Mouse (Mus musculus): ENCODE measurements at regions not wholly inside any gene's neighbourhood (a gene's known extent, or its start where the extent isn't known, plus 50 kb on each side); places are given as distances from the start of the nearest gene placed in this dataset.

DNA sequence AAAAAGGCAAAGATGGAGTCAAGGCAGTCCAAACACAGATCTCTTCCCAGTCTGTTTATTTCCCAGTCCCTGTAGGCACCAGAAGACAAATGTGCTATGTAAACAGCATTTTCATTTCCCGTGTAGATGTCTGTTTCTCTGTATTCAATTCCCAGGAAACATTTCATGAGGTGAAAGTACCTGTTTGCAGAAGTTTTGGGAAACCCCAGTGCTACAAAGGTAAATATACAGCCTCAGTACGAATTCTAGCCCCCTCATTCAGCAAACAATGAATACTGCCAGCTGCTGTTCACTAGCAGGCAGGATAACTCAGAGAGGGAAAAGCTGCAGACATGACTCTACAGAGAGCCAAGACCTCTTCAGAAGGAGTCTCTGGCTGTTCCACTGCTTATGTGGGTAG, 176.4 kb upstream of the Fam19a1 start:
- Histone ChIP-seq H3K36me3 (ENCODE audit: control insufficient read depth, insufficient read depth, low read length) (no peaks in the 10 kb centered on the region), H3K79me2 (ENCODE audit: control insufficient read depth, insufficient read depth, low read length) (no peaks in the 10 kb centered on the region), H3K27me3 (ENCODE audit: control insufficient read depth, insufficient read depth, low read length) (no peaks in the 10 kb centered on the region), H3K9ac (ENCODE audit: low read depth, low read length) (peak overlapping the region; percentile 60; the same call in 1 of the 2 replicates), H3K27ac (replicated peaks; ENCODE audit: insufficient read depth, low read depth, low read length) (peak overlapping the region; percentile 99), H3K4me3 (ENCODE audit: insufficient read depth, low read depth, low read length) (no peak overlapping the region), H3K4me1 (ENCODE audit: control insufficient read depth, insufficient read depth, low read length) (peaks cover 24% of the 10 kb centered on the region)
- peak; percentile 90 for DNase-seq (ENCODE audit: extremely low read depth, low read depth, low spot score)
- WGBS: 9% methylated on average over 2 of the region's 2 CpGs
- no peak for TF ChIP-seq CTCF (IDR thresholded peaks at IDR 0.05; ENCODE audit: low read depth, low read length)
- no peak for TF ChIP-seq POLR2A (IDR thresholded peaks at IDR 0.05; ENCODE audit: extremely low read depth, insufficient read depth, low read length)

DNA sequence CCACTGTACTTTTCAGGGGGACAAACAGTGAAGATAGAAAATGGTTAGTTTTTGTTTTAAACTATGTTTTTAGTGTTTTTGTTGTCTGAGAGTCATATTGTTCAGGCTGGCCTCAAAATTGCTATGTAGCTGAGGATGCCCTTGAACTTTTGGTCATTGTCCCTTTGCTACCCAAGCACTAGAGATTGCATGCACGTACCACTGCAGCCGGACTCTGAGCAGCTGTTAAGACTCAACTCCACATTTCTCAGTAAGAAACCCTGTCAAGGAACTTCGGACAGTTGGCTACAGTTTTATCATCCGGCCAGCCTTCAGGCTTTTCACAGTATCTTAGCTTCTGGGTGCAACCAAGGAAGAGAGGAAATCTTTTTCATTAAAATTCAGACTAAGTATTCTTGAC, 173.9 kb upstream of the Fam19a1 start:
- WGBS: 44% methylated on average over 4 of the region's 4 CpGs
- no peak overlapping the region for H3K9ac ChIP-seq (ENCODE audit: low read depth, low read length)
- H3K27ac ChIP-seq (replicated peaks; ENCODE audit: insufficient read depth, low read depth, low read length): no peak overlapping the region
- peak; percentile 80 for DNase-seq (ENCODE audit: extremely low read depth, low read depth, low spot score)
- no peaks in the 10 kb centered on the region for H3K79me2 ChIP-seq (ENCODE audit: control insufficient read depth, insufficient read depth, low read length)
- H3K36me3 ChIP-seq (ENCODE audit: control insufficient read depth, insufficient read depth, low read length): no peaks in the 10 kb centered on the region
- no peak overlapping the region for H3K4me3 ChIP-seq (ENCODE audit: insufficient read depth, low read depth, low read length)
- peaks cover 22% of the 10 kb centered on the region for H3K4me1 ChIP-seq (ENCODE audit: control insufficient read depth, insufficient read depth, low read length)
- TF ChIP-seq CTCF (IDR thresholded peaks at IDR 0.05; ENCODE audit: low read depth, low read length): no peak
- no peak for TF ChIP-seq POLR2A (IDR thresholded peaks at IDR 0.05; ENCODE audit: extremely low read depth, insufficient read depth, low read length)
- no peaks in the 10 kb centered on the region for H3K27me3 ChIP-seq (ENCODE audit: control insufficient read depth, insufficient read depth, low read length)

DNA sequence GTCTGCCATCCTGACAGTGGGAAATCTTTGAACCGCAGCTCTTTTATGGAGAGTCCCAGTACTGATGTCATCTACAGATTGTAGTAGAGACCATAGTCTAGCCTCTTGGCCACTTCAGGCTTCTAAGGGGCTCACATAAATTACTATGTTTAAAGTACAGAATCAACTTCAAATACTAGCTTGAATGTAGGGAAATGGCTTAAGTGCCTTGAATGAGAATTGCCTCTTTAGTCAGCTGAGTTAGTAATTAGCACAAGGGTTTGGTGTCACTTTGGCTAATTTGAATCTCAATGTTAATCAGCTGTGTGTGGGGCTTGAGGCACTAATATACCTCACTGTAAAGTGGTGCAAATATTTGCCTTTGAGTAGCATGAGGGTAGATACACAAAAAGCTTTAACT, 152.2 kb upstream of the Fam19a1 start:
- H3K27me3 ChIP-seq (ENCODE audit: control insufficient read depth, insufficient read depth, low read length): no peaks in the 10 kb centered on the region
- 91% methylated on average over 1 of the region's 1 CpGs for WGBS
- no peaks in the 10 kb centered on the region for H3K36me3 ChIP-seq (ENCODE audit: control insufficient read depth, insufficient read depth, low read length)
- TF ChIP-seq CTCF (IDR thresholded peaks at IDR 0.05; ENCODE audit: low read depth, low read length) (no peak), POLR2A (IDR thresholded peaks at IDR 0.05; ENCODE audit: extremely low read depth, insufficient read depth, low read length) (no peak)
- DNase-seq (ENCODE audit: extremely low read depth, low read depth, low spot score): no peak
- H3K79me2 ChIP-seq (ENCODE audit: control insufficient read depth, insufficient read depth, low read length): no peaks in the 10 kb centered on the region
- no peak overlapping the region for H3K4me3 ChIP-seq (ENCODE audit: insufficient read depth, low read depth, low read length)
- no peak overlapping the region for H3K27ac ChIP-seq (replicated peaks; ENCODE audit: insufficient read depth, low read depth, low read length)
- no peak overlapping the region for H3K9ac ChIP-seq (ENCODE audit: low read depth, low read length)
- no peaks in the 10 kb centered on the region for H3K4me1 ChIP-seq (ENCODE audit: control insufficient read depth, insufficient read depth, low read length)

DNA sequence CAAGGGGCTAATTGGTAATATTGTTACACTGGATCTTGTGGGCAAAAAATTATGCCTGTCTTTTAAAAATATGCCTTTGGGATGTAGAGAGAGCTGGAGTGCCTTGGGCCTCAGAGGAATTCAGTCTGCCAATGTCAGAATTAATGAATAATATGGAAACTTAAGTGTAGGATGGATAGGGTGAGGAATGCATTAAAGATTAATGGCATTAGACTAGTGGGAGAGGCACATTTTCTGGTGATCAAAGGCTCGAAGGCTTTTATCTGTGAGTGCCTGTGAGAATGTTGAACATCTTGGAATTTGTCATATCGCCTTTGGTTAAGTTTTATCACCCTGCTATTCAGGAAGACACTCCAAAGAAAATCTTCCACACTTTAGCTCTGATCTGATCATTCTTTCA, 146.7 kb upstream of the Fam19a1 start:
- Histone ChIP-seq H3K9ac (ENCODE audit: low read depth, low read length) (no peak overlapping the region), H3K27me3 (ENCODE audit: control insufficient read depth, insufficient read depth, low read length) (no peaks in the 10 kb centered on the region), H3K4me3 (ENCODE audit: insufficient read depth, low read depth, low read length) (no peak overlapping the region), H3K4me1 (ENCODE audit: control insufficient read depth, insufficient read depth, low read length) (no peaks in the 10 kb centered on the region), H3K79me2 (ENCODE audit: control insufficient read depth, insufficient read depth, low read length) (no peaks in the 10 kb centered on the region), H3K36me3 (ENCODE audit: control insufficient read depth, insufficient read depth, low read length) (no peaks in the 10 kb centered on the region), H3K27ac (replicated peaks; ENCODE audit: insufficient read depth, low read depth, low read length) (no peak overlapping the region)
- DNase-seq (ENCODE audit: extremely low read depth, low read depth, low spot score): no peak
- TF ChIP-seq POLR2A (IDR thresholded peaks at IDR 0.05; ENCODE audit: extremely low read depth, insufficient read depth, low read length) (no peak), CTCF (IDR thresholded peaks at IDR 0.05; ENCODE audit: low read depth, low read length) (no peak)
- WGBS: 71% methylated on average over 2 of the region's 2 CpGs

DNA sequence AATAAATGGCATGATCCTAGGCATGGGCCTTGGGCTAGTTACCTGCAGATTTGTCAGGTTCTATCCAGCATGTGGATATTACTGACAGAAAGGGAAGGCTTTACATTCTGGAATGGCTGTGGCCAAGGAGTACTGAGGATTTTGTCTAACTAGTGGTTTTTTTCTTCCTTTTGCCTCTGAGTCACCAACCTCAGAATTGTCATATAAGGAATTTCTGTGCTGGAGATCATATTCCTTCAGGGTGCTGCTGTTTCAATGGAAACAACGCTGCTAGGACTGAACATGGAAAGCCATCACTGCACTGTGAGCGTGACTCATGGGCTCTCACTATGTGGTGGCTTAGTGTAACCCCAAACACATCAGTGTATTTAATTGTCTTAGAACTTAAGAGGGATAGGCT, 137.0 kb upstream of the Fam19a1 start:
- 89% methylated on average over 2 of the region's 2 CpGs for WGBS
- Histone ChIP-seq H3K9ac (ENCODE audit: low read depth, low read length) (no peak overlapping the region), H3K4me1 (ENCODE audit: control insufficient read depth, insufficient read depth, low read length) (no peaks in the 10 kb centered on the region), H3K27ac (replicated peaks; ENCODE audit: insufficient read depth, low read depth, low read length) (no peak overlapping the region), H3K36me3 (ENCODE audit: control insufficient read depth, insufficient read depth, low read length) (no peaks in the 10 kb centered on the region), H3K4me3 (ENCODE audit: insufficient read depth, low read depth, low read length) (no peak overlapping the region), H3K27me3 (ENCODE audit: control insufficient read depth, insufficient read depth, low read length) (no peaks in the 10 kb centered on the region), H3K79me2 (ENCODE audit: control insufficient read depth, insufficient read depth, low read length) (no peaks in the 10 kb centered on the region)
- TF ChIP-seq POLR2A (IDR thresholded peaks at IDR 0.05; ENCODE audit: extremely low read depth, insufficient read depth, low read length): no peak
- TF ChIP-seq CTCF (IDR thresholded peaks at IDR 0.05; ENCODE audit: low read depth, low read length): no peak
- no peak for DNase-seq (ENCODE audit: extremely low read depth, low read depth, low spot score)

DNA sequence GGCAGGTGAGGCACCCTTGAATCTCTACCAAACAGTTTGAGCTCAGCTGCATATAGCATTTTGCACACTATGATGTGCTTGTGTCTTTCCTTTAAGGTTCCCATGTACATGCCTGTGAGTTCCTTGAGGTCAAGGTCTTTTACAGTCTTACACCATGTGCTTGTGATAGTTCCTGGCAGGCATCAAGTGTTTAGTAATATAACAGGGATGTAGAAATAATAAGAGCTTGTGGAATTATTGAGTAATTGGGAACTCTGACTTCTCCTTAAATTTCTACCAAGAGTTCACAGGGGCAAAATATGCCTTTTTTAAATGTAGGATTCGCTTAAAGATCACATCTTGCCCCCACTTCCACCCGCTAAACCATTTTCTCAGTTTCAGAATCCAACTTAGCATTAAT, 115.9 kb upstream of the Fam19a1 start:
- WGBS: 73% methylated on average over 2 of the region's 2 CpGs
- peak overlapping the region; percentile 36; the same call in 1 of the 2 replicates for H3K27ac ChIP-seq (replicated peaks; ENCODE audit: insufficient read depth, low read depth, low read length)
- no peaks in the 10 kb centered on the region for H3K36me3 ChIP-seq (ENCODE audit: control insufficient read depth, insufficient read depth, low read length)
- no peak overlapping the region for H3K4me3 ChIP-seq (ENCODE audit: insufficient read depth, low read depth, low read length)
- DNase-seq (ENCODE audit: extremely low read depth, low read depth, low spot score): peak; percentile 77
- H3K9ac ChIP-seq (ENCODE audit: low read depth, low read length): no peak overlapping the region
- H3K27me3 ChIP-seq (ENCODE audit: control insufficient read depth, insufficient read depth, low read length): no peaks in the 10 kb centered on the region
- peaks cover 2% of the 10 kb centered on the region; the same call in 1 of the 2 replicates for H3K4me1 ChIP-seq (ENCODE audit: control insufficient read depth, insufficient read depth, low read length)
- no peaks in the 10 kb centered on the region for H3K79me2 ChIP-seq (ENCODE audit: control insufficient read depth, insufficient read depth, low read length)
- TF ChIP-seq POLR2A (IDR thresholded peaks at IDR 0.05; ENCODE audit: extremely low read depth, insufficient read depth, low read length) (no peak), CTCF (IDR thresholded peaks at IDR 0.05; ENCODE audit: low read depth, low read length) (no peak)

Measured in liver, adult 2 months (tissue).